Mouse (Mus musculus): ENCODE results near the gene Samd10. TPM values are rescaled to one million over a fixed set of nuclear protein-coding genes. Genes with fewer than 3 reads are reported as not detected.

Gene Samd10
- 23.4 and 28.4 TPM in 2 replicates for polyA plus RNA-seq (2012; rRNA removed)

DNA sequence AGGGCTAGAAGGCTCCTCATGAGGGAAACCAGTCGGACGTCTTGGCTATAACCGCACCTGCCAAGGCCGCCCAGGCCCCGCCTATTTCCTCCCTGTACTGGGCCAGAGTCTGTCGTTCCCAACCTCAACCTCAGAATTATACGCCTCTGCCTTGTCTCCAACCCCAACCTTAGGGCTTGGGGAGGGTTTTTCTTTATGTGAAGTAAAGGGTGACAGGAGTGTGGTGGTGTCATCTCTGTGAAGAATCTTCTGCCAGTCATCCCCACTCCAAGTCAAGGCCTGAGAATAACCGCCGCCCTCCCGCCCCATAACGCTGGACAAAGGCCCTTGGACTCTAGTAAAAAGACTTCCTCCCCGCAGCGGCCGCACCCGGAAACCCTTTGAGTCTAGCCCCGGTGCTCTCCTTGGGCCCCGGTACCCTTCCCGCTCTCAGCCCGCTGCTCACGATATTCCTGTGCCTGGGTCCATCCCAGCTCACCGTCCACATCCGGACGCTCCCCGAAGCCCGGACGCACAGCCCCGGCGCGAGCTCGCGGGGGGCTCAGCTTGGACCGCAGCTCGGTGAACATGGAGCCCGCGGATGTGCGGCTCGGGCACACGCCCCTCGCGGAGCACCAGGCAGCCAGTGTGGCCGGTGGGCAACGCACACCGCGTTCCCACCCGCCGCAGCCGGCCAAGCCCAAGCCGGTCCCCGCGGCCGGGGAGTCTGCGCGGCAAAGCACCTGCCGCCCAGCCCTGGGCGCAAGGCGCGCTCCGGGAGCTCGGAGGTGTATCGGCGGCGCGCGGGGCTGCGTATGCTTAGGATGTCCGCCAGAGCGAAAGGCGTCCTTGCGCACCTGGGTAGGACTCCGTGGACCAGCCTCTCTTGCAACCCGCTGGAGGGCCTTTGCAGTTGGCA lies at the start of gene Samd10:
Samd10 (minus strand) TSS at position 759 of the 898 bp plus-strand sequence.
- WGBS: 2% methylated on average over 70 of the region's 71 CpGs
- no peak for DNase-seq (ENCODE audit: low read depth, low spot score)

DNA sequence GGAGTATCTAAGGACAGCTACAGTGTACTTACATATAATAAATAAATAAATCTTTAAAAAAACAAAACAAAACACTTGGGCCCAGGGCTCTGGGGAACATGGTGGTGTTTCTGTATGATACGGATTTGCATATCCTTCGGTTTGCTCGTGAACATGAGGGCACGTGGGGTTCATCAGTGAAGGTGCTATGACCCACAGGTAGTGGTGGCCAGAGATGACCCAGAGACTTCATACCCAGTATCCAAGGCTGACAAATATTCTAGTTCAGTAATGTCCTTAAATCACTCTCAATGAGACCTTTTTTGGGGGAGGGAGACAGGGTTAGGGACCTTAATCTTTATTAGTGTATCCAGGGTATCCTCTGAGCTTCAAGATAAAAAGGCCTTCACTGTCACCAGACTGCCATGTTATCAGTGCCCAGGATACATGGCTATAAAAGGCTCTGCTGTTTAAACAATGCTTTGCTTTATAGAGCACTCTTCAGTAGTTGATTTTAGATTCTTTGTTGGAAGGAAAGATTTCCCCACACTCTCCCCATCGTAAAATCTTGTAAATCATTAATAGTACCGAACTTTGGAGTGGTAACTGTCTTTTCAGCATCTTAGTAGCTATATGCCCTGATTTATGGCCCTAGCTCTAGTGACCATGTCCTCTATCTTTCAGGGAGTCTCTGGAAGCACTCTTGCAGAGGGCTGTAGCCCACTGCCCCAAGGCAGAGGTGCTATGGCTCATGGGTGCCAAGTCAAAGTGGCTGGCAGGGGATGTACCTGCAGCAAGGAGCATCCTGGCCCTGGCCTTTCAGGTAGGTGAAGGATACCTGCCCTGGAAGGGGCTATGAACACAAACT lies 47.8 kb upstream of the Samd10 start:
- peak; percentile 38 for DNase-seq (ENCODE audit: low read depth, low spot score)
- 41% methylated on average over 6 of the region's 6 CpGs for WGBS

DNA sequence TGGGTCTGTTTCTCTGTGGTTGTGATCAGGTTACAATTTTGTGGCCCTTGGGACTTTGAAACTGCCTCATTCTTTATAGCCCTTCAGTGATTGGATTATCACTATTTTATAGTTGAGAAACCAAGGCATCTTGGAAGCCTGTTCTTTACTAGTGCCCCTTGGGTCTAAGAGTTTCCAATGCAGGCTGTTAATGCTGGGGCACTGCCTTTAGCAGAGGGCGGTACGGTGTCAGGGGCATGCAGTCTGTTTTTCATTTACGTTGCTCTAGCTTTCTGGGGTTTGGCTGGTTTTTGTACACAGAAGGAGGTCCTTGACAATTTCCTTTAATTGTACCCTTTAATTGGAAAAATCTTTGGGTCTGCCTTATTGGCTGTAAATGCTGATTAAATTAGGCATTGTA lies 46.7 kb upstream of the Samd10 start:
- no peak for DNase-seq (ENCODE audit: low read depth, low spot score)
- 91% methylated on average over 3 of the region's 3 CpGs for WGBS

DNA sequence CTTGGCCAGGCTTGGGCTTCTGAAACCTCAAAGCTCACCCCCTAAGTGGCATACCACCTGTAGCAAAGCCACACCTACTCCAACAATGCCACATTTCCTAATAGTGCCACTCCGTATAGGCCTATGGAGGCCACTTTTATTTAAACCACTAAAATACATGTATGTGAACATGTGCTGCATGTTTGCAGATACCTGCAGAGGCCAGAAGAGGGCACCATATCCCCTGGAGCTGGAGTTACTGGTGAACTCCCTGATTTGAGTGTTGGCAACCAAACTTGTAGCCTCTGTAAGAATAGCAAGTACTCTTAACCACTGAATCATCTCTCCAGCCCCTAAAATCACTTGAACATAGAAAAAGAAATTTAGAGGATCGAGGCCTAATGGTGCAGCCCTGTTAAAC lies 45.3 kb upstream of the Samd10 start:
- DNase-seq (ENCODE audit: low read depth, low spot score): no peak
- WGBS: 92% methylated on average over 2 of the region's 2 CpGs

DNA sequence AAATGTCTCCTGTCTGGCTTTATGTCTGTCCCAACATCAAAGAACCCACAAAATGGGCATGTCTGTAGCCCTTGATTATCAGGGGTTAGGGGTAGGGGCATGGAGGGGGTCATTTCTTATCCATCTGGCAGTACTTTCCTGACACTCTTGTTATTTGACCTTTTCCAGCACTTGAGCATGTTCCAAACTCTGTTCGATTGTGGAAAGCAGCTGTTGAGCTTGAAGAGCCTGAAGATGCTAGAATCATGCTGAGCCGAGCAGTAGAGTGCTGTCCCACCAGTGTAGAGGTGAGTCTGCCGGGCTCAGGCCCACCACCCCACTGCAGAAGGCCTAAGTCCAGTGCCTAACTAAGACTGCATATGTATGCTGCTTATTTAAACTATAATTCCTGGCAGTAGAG lies 36.9 kb upstream of the Samd10 start:
- WGBS: 88% methylated on average over 3 of the region's 3 CpGs

DNA sequence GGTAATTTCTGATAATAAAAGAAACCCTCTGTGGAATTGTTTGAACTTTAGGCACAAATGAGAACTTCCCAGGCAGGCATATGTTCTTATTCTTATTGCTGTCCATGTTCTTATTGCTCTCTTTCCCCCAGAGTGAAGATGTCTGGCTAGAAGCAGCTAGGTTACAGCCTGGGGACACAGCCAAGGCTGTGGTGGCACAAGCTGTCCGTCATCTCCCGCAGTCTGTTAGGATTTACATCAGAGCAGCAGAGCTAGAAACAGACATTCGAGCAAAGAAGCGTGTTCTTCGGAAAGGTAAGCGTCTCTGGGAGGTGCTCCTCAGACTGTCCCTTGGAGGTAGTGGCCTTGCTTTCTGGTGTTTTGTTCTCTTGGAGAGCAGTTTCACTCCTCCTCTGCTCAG lies 33.6 kb upstream of the Samd10 start:
- DNase-seq (ENCODE audit: low read depth, low spot score): no peak
- 95% methylated on average over 6 of the region's 6 CpGs for WGBS

More for the DNA sequence above, 36.9 kb upstream of the Samd10 start:
- DNase-seq (ENCODE audit: low read depth, low spot score): no peak

DNA sequence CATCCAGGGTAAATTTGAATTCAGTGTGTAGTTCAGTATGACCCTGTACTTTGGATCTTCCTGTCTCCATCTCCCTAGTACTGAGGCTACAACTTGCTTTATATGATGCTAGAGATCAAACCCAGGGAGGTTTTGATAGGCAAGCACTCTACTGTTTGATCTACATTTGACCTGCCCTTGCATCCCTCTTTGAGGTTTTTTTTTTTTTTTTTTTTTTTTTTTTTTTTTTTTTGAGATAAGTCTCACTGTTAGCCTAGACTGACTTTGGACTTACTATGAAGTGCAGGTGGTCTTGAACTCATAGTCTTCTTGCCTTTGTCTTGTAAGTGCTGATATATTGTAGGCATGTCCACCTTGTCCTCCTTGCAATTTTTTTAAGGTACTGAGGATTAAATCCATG lies 29.5 kb upstream of the Samd10 start:
- no peak for DNase-seq (ENCODE audit: low read depth, low spot score)

DNA sequence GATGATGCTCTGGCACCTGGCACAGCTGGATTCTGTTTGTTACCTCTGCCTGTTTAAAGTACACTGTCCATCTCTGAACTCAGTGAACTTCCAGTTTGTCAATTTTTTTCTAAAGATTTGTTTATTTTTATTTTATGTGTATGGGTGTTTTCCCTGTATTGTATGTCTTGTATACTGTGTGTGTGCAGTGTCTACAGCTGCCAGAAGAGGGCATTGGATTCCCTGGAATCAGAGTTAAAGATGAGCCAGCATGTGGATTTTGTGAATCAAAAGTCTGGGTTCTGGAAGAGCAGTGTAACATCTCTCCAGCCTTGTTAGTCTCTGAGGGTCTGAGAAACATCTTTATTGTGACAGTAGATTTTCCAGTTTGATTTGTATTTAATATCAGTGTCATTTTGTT lies 24.4 kb upstream of the Samd10 start:
- DNase-seq (ENCODE audit: low read depth, low spot score): no peak

DNA sequence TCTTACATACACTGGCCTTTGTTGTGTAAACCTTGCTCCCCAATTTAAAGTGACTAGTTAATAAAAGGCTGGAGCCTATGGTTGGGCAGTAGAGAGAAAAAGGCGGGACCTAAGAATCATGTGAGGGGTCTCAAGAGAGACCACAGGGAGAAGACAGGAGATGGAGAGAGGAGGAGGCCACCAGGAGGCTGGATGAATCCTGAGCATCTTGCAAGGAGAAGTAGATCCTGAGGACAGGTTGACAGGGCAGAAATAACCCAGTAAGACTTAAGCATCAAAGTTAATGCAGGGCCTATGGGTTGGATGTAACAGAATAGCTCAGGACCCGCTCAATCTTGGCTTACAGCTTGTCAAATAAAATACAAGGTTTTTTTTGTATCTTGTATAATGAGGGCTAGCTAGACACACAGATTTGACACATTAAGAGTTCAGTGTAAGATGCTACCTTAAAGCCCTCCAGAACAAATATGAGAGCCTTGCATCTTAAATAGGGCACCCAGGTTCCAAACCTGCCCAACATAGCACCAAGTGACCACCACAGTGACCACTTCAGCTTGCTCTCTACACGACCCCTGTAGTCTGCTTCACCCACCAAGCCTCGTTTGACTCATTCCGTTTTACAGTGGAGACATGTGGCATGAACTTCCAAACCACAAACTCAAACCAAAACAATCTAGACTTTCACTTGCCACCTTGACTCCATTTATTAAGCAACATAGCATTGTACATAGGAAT lies 19.9 kb upstream of the Samd10 start:
- no peak for DNase-seq (ENCODE audit: low read depth, low spot score)
- WGBS: 89% methylated on average over 5 of the region's 5 CpGs

DNA sequence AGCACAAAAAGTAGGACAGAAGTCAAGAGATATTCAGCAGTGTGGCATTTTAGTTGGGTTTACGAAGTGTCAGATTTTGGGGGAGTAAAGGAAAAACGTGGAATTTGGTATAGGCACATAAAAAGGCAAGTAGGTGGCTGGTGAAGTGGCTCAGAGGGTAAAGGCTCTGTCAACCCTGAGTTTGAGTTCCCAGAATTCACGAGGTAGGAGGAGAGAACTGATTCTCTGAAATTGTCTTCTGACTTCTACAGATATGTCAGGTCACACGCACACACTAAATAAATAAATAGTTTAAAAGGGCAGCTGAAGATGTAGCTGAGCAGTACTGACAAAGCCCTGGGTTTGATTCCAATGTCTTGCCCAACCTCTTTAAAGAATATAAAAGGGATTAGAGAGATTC lies 3.4 kb upstream of the Samd10 start:
- DNase-seq (ENCODE audit: low read depth, low spot score): no peak
- 66% methylated on average over 4 of the region's 4 CpGs for WGBS

DNA sequence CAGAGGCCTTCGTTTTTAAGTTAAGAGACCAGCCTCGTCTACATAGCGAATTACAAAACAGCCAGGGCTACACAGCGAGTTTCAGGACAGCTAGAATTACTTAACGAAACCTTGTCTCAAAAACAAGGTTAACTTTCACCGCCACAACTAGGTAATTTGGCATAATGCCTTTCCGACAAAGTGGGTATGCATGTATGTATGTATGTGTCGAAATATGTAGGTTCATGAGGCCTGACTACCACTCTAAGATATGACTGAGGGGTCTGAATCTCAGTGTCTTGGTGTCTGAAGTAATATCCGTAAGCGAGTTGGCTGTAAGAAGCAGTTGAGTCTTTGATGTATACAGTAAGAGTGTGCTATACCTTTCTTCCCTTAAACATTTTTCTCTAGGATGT lies 2.7 kb upstream of the Samd10 start:
- WGBS: 19% methylated on average over 10 of the region's 10 CpGs
- no peak for DNase-seq (ENCODE audit: low read depth, low spot score)

DNA sequence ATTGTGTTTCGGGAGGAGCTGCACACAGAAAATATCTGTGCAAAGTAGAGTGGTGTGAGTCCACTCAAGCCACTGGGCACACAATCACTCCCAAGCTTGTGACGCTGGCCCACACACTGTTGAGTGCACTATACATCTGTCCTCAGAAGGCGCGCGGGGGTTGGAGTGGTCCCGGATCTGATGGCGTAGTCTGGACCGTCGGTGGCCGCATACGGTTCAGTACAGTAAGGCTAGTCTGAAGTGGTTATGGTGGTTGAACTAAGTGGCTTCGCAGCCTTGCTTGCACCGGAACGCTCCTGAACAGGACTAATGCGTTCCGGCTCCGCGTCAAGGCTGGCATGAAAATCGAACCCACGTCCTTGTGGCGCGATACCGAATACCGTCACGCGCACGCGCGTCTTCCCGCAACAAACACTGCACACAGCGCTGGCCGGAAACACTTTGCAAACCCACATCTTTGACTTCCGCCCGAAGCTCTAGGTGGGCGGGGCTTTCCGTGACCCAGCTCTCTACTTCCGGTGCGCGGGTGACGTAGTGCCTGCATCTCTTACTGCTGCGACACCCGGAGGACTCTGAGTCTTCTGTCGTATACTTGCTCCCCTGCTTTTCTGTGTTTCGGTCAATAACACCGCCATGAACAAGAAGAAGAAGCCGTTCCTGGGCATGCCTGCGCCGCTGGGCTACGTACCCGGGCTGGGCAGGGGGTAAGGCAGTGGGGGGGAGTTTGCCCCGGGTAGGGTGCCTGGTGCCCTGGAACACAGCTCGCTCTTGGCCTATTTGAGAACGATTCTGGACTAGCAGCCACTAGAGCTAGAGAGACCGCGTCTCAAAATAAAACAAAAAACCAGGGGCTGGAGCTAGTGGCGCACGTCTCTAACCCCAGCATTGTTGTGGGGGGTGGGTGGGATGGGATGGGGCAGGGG lies 2.1 kb upstream of the Samd10 start:
- peak; percentile 92 for DNase-seq (ENCODE audit: low read depth, low spot score)
- under 1% methylated on average over 57 of the region's 57 CpGs for WGBS

DNA sequence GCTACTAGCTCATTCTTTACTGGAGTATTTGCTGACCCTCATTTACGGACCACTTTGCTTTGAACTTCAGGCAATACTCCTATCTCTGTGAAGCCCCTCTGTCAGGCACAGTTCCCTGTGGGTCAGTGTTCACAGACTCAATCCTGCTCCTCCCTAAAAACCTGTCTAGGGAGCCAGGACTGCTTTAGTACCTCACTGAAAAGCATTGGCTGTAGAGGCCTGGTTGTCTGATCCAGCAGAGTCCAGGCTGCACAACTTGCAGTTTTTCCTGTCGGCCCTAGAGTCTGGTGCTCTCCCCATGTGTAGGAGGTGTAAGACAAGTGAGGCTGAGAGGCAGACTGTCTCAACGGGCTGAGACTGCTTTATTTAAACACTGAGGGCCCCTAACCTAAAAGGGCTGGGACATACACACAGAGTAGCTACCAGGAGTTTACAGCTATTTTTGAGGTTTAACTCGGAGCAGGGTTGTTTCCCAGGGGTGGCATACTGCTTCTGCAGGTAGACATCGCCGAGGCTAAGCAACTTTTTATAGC lies 1.3 kb upstream of the Samd10 start:
- no peak for DNase-seq (ENCODE audit: low read depth, low spot score)
- WGBS: 42% methylated on average over 6 of the region's 6 CpGs

DNA sequence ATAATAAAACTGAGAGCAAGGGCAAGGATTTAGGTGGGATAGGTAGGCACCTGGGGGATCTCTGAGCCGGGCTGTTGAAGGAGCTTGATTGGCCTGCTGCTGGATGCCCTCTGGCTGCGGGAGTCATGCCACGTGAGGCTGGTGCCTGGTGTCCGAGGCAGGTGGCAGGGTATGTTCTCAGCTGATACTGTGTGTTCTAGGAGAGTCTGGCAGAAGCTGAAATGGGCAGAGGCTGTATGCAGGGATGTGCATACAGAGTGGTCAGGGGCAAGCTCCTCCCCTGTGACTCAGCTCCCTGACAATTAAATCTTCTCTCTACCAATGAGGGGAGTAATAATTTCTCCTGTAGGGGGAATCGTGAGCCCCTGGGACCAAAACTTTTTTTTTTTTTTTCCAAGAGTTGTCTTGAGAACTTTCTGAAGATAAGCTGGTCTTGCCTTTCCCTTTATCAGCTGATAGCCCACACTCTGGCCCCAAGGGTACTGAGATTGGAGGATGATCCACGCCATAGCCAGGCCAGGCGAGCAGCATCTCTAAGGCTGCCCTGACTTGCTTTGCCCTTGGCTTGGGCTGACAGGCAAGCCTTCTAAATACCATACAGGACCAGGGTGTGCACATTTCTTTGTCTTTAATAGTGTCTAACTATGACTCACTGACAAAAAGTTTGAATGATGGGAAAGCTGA lies 1.5 kb downstream of the Samd10 start:
- DNase-seq (ENCODE audit: low read depth, low spot score): no peak
- WGBS: 72% methylated on average over 7 of the region's 7 CpGs

DNA sequence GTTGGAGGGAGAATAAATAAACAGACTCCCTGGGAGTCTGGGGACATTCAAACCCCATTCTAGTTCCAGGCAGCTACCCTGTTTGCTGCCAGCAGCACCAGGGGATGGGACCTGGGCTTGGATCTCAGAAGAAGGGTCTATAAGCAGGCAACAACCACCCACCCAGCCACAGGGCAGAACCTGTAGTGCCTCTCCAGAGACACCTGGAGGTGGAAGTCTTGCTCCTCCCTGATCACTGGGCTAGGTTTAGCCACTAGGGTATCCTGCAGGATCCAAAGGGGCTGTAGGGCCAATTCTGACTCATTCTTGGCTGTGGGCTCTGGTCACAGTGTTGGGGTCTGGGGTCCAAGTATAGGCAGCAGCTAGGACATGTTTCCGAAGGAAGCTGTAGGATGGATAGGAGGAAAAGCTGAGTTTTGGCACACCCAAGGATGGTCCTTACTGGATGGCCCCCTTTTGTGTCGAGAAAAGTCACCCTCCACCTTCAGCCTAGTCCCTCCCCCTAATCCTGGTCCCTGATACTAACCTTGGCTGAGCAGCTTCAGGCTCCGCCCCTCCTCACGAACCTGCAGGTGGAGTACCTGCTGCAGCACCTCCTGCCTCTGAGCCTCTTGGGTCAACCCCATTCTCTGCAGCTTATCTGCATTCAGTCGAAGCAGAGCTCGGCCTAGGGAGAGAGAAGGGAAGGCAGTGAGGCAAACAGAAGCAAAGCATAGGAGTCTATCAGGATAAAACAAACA lies 2.6 kb downstream of the Samd10 start:
- WGBS: 55% methylated on average over 6 of the region's 6 CpGs
- DNase-seq (ENCODE audit: low read depth, low spot score): no peak

DNA sequence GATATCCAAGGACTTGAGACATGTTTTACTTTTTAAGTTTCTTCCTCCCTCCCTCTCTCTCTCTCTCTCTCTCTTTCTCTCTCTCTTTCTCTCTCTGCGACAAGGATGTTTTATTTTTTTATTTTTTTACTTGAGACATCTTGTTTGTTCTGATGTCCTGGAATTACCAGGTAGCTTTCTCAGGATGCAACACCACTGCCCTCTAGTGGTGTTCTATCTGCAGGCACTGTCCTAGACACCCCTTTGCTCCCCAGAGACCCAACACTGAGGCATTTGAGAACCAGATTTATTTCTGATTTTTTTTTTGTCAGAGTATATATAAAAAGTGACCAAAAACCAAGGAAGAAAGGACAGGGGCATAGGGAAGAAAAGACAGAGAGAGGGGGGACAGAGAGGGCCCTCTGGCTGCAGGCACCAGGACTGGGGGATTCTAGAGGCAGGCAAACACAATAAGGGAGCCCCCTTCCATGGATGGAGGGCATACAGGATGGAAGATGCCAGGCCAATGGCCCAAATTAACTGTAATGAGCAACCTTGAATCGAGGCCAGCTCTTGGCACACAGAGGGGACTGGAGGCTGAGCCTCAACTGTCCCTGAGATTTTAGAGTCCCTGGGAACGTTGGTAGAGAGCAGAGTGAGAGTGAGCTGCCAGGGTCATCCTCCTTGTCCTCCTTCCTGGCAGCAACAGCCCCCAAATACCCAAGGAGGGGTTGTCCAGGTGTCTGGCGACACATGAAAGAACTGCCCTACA lies 3.9 kb downstream of the Samd10 start:
- WGBS: 66% methylated on average over 4 of the region's 4 CpGs
- DNase-seq (ENCODE audit: low read depth, low spot score): no peak

DNA sequence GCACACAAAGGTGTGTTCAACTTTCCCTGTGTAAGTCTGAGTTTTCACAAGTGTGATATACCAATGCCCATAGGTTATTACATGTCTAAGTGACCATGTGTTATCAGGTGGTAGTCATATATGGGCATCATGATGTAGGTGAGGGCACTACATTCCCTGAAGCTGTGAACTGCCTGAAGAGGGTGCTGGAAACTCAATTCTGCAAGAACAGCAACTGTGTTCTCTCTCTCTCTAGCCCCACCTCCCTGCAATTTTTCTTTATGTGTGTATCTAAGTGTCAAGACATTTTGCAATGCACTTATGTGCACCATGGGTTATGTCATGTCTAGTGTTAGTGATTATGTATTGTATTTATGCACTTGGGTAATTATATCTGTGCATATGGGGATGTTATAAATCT lies 5.1 kb downstream of the Samd10 start:
- DNase-seq (ENCODE audit: low read depth, low spot score): no peak
